Mouse (Mus musculus) stomach, postnatal 0 days (tissue): ENCODE results near the gene Atp10a.

Experiments used
- CTCF ChIP-seq: IDR thresholded peaks from 2 replicates; pipeline ENCODE4 v1.5.1; 2016; ENCODE audit warnings: antibody characterized with exemption, low read depth, mild to moderate bottlenecking, moderate library complexity
- EP300 ChIP-seq: optimal IDR thresholded peaks from 2 replicates; pipeline ENCODE3; 2016; ENCODE audit warnings: antibody characterized with exemption

GRCm38 (mm10) chr7:58692704-58693103, 36.7 kb downstream of the Atp10a start:
- no peak for TF ChIP-seq EP300
- no peak for TF ChIP-seq CTCF
